Mouse (Mus musculus): Measurements from ENCODE around the gene Dpf2. TPM values are rescaled to one million over a fixed set of nuclear protein-coding genes. Genes with fewer than 3 reads are reported as not detected.
A peak's percentile ranks its signal among the peaks of the same experiment; 100 is the strongest.

Gene Dpf2
- polyA plus RNA-seq, 1 experiment from 2014 or later = 150 TPM

- WGBS = 9% methylated on average over 16 of the region's 16 CpGs
- peak overlapping the region; percentile 96 for H3K27ac ChIP-seq
- peak overlapping the region; percentile 56 for H3K4me3 ChIP-seq
- no peaks in the 10 kb centered on the region for H3K27me3 ChIP-seq (ENCODE audit: insufficient read depth, poor library complexity, severe bottlenecking)
- H3K9me3 ChIP-seq = no peaks in the 10 kb centered on the region
- H3K4me1 ChIP-seq = peaks cover 94% of the 10 kb centered on the region
- DNase-seq (ENCODE audit: low spot score) = peak; percentile 97
- H3K36me3 ChIP-seq = peaks cover 5% of the 10 kb centered on the region
Observed at GRCm38 (mm10) chr19:5846557-5847305, 66.1 kb downstream of the Dpf2 start.

Other genes with a start within 250 kb of the Dpf2 start
- gene Sipa1, start 249.3 kb downstream of the Dpf2 start, polyA plus RNA-seq (2016; fragmentation: Nextera tagmentation; extraction: Ambion mirVana) = 24.7 and 28.9 TPM in 2 replicates
- gene Map3k11, start 224.3 kb downstream of the Dpf2 start, polyA plus RNA-seq (2016; fragmentation: Nextera tagmentation; extraction: Ambion mirVana) = 33.6 and 36.0 TPM in 2 replicates
- gene Pcnx3, start 224.1 kb downstream of the Dpf2 start, polyA plus RNA-seq (2016; fragmentation: Nextera tagmentation; extraction: Ambion mirVana) = 20.1 and 26.3 TPM in 2 replicates
- 0.15 TPM in 1 of 2 replicates, not detected in the other for gene Kcnk7, start 208.6 kb downstream of the Dpf2 start, polyA plus RNA-seq (2016; fragmentation: Nextera tagmentation; extraction: Ambion mirVana)
- 69.0 and 130 TPM in 2 replicates for gene Ehbp1l1, start 186.7 kb downstream of the Dpf2 start, polyA plus RNA-seq (2016; fragmentation: Nextera tagmentation; extraction: Ambion mirVana)
- 75.9 and 88.9 TPM in 2 replicates for gene Fam89b, start 183.4 kb downstream of the Dpf2 start, polyA plus RNA-seq (2016; fragmentation: Nextera tagmentation; extraction: Ambion mirVana)
- gene Ltbp3, start 172.1 kb downstream of the Dpf2 start, polyA plus RNA-seq (2016; fragmentation: Nextera tagmentation; extraction: Ambion mirVana) = 4.2 and 4.3 TPM in 2 replicates
- 74.4 and 75.2 TPM in 2 replicates for gene Scyl1, start 141.6 kb downstream of the Dpf2 start, polyA plus RNA-seq (2016; fragmentation: Nextera tagmentation; extraction: Ambion mirVana)
- 40.6 and 46.3 TPM in 2 replicates for gene Frmd8, start 37.7 kb downstream of the Dpf2 start, polyA plus RNA-seq (2016; fragmentation: Nextera tagmentation; extraction: Ambion mirVana)
- 2.1 and 2.5 TPM in 2 replicates for gene Slc25a45, start 35.2 kb downstream of the Dpf2 start, polyA plus RNA-seq (2016; fragmentation: Nextera tagmentation; extraction: Ambion mirVana)
- 2.4 and 2.9 TPM in 2 replicates for gene Tigd3, start 18.9 kb downstream of the Dpf2 start, polyA plus RNA-seq (2016; fragmentation: Nextera tagmentation; extraction: Ambion mirVana)
- gene Cdc42ep2, start 11.8 kb upstream of the Dpf2 start, polyA plus RNA-seq (2016; fragmentation: Nextera tagmentation; extraction: Ambion mirVana) = 5.9 and 7.4 TPM in 2 replicates
- gene Pola2, start 51.2 kb upstream of the Dpf2 start, polyA plus RNA-seq (2016; fragmentation: Nextera tagmentation; extraction: Ambion mirVana) = 70.0 and 80.7 TPM in 2 replicates
- gene Slc22a20, start 73.1 kb upstream of the Dpf2 start, polyA plus RNA-seq (2016; fragmentation: Nextera tagmentation; extraction: Ambion mirVana) = not detected in 2 replicates
- gene Capn1, start 102.9 kb upstream of the Dpf2 start, polyA plus RNA-seq (2016; fragmentation: Nextera tagmentation; extraction: Ambion mirVana) = 7.3 and 7.4 TPM in 2 replicates
- 25.4 and 31.0 TPM in 2 replicates for gene Syvn1, start 133.6 kb upstream of the Dpf2 start, polyA plus RNA-seq (2016; fragmentation: Nextera tagmentation; extraction: Ambion mirVana)
- gene Mrpl49, start 144.8 kb upstream of the Dpf2 start, polyA plus RNA-seq (2016; fragmentation: Nextera tagmentation; extraction: Ambion mirVana) = 71.4 and 85.0 TPM in 2 replicates
- 570 and 662 TPM in 2 replicates for gene Fau, start 144.8 kb upstream of the Dpf2 start, polyA plus RNA-seq (2016; fragmentation: Nextera tagmentation; extraction: Ambion mirVana)
- gene Znhit2, start 148.2 kb upstream of the Dpf2 start, polyA plus RNA-seq (2016; fragmentation: Nextera tagmentation; extraction: Ambion mirVana) = 26.9 and 33.4 TPM in 2 replicates
- gene Tm7sf2, start 155.4 kb upstream of the Dpf2 start, polyA plus RNA-seq (2016; fragmentation: Nextera tagmentation; extraction: Ambion mirVana) = 13.7 and 18.8 TPM in 2 replicates
- gene Vps51, start 164.2 kb upstream of the Dpf2 start, polyA plus RNA-seq (2016; fragmentation: Nextera tagmentation; extraction: Ambion mirVana) = 57.3 and 60.5 TPM in 2 replicates
- gene Tmem262, start 167.0 kb upstream of the Dpf2 start, polyA plus RNA-seq (2016; fragmentation: Nextera tagmentation; extraction: Ambion mirVana) = not detected in 2 replicates
- gene Gm28374, start 169.2 kb upstream of the Dpf2 start, polyA plus RNA-seq (2016; fragmentation: Nextera tagmentation; extraction: Ambion mirVana) = 1.1 and 1.5 TPM in 2 replicates
- gene Zfpl1, start 171.9 kb upstream of the Dpf2 start, polyA plus RNA-seq (2016; fragmentation: Nextera tagmentation; extraction: Ambion mirVana) = 63.4 and 71.3 TPM in 2 replicates
- 38.9 and 43.5 TPM in 2 replicates for gene Cdca5, start 172.0 kb upstream of the Dpf2 start, polyA plus RNA-seq (2016; fragmentation: Nextera tagmentation; extraction: Ambion mirVana)
- 0.26 and 0.39 TPM in 2 replicates for gene AC131692.1, start 181.4 kb upstream of the Dpf2 start, polyA plus RNA-seq (2016; fragmentation: Nextera tagmentation; extraction: Ambion mirVana)
- 0.52 and 0.59 TPM in 2 replicates for gene Naaladl1, start 192.8 kb upstream of the Dpf2 start, polyA plus RNA-seq (2016; fragmentation: Nextera tagmentation; extraction: Ambion mirVana)
- 42.3 and 57.9 TPM in 2 replicates for gene Sac3d1, start 205.6 kb upstream of the Dpf2 start, polyA plus RNA-seq (2016; fragmentation: Nextera tagmentation; extraction: Ambion mirVana)
- gene Snx15, start 215.3 kb upstream of the Dpf2 start, polyA plus RNA-seq (2016; fragmentation: Nextera tagmentation; extraction: Ambion mirVana) = 22.4 and 25.8 TPM in 2 replicates
- gene Batf2, start 228.0 kb upstream of the Dpf2 start, polyA plus RNA-seq (2016; fragmentation: Nextera tagmentation; extraction: Ambion mirVana) = not detected in 2 replicates
- gene Arl2, start 228.5 kb upstream of the Dpf2 start, polyA plus RNA-seq (2016; fragmentation: Nextera tagmentation; extraction: Ambion mirVana) = 91.2 and 105 TPM in 2 replicates